Mouse (Mus musculus) liver, adult 2 months (tissue): ENCODE results near the gene Stag1.

Experiments
- CTCF ChIP-seq: fragments of 200-500 bp; IDR thresholded peaks from 2 replicates; pipeline ENCODE4 v1.5.1; 2011; ENCODE audit warnings: low read depth, low read length, control low read depth
- POLR2A ChIP-seq: fragments of 200-500 bp; IDR thresholded peaks from 2 replicates; pipeline ENCODE4 v1.6.1; 2011; ENCODE audit warnings: low read length, control low read depth; ENCODE audit not compliant: insufficient read depth; ENCODE audit errors: extremely low read depth

DNA sequence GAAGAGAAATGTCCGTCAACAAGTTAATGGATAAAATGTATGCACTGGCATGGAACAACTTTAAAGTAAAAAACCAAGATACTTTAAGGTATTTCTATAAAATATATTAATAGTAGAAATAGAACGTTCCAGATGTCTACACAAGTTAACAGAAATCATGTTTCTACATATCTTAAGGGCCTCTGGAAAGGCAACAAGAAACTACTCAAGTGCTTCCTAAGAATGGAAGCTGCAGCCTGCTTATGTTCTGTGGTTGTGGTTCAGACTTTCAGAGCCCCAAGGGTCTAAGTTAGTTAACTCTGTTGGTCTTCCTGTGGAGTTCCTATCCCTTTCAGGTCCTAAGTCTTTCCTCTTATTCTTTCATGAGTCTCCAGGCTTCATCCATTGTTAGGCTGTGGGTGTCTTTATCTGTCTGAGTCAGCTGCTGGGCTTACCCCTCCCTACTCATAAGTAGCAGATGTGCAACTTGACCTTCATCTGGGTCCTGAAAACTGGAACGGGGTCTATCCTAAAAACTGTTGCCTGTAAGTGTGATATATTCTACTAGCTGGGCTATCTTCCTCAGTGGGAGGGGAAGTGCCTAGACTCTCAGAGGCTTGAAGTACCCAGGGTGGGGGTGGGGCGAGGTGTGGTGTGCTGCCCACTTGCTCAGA is 138.5 kb downstream of the Stag1 start:
- no peak for TF ChIP-seq POLR2A
- no peak for TF ChIP-seq CTCF
